Mouse (Mus musculus): Measurements from ENCODE around the gene Ddx41.

GRCm38 (mm10) chr13:55513111-55513748, 23.2 kb downstream of the Ddx41 start, which contains the start of gene Pdlim7:
- peak; percentile 92; the same call in 1 of the 2 replicates for TF ChIP-seq POLR2A (IDR thresholded peaks at IDR 0.05; ENCODE audit: borderline replicate concordance, control insufficient read depth, low read depth, low read length)
- peak; percentile 85 for TF ChIP-seq CTCF (IDR thresholded peaks at IDR 0.05; ENCODE audit: control insufficient read depth, insufficient read depth, low read length)

Measured in bone marrow, adult 2 months (tissue).